Mouse (Mus musculus): ENCODE data around the gene Wfdc3.
A peak's percentile ranks its signal among the peaks of the same experiment; 100 is the strongest.
"Not testable (repeated sequence)": the region's sequence is repeated elsewhere in the genome, so short reads cannot be mapped to it uniquely, and the experiment has no call there.

Wfdc3 gene

GRCm38 (mm10) chr2:164737377-164738090 lies 8.2 kb downstream of the Wfdc3 start:
- DNase-seq (ENCODE audit: low spot score): no peak

- DNase-seq (ENCODE audit: low spot score): no peak
Observed at GRCm38 (mm10) chr2:164735446-164735845, 10.3 kb downstream of the Wfdc3 start.

- DNase-seq (ENCODE audit: low spot score): no peak
Observed at GRCm38 (mm10) chr2:164734839-164735238, 10.9 kb downstream of the Wfdc3 start.

GRCm38 (mm10) chr2:164733259-164733658 lies 12.5 kb downstream of the Wfdc3 start:
- no peak for DNase-seq (ENCODE audit: low spot score)

- no peak for DNase-seq (ENCODE audit: low spot score)
Observed at GRCm38 (mm10) chr2:164731719-164732118, 14.0 kb downstream of the Wfdc3 start.

GRCm38 (mm10) chr2:164725895-164726619 lies 19.7 kb downstream of the Wfdc3 start:
- DNase-seq (ENCODE audit: low spot score): peak; percentile 44

- DNase-seq (ENCODE audit: low spot score): no peak
Observed at GRCm38 (mm10) chr2:164723276-164723675, 22.5 kb downstream of the Wfdc3 start.

- not testable (repeated sequence) for DNase-seq (ENCODE audit: low spot score)
Observed at GRCm38 (mm10) chr2:164716194-164716786, 29.4 kb downstream of the Wfdc3 start.

- DNase-seq (ENCODE audit: low spot score): no peak
Observed at GRCm38 (mm10) chr2:164715005-164715404, 30.7 kb downstream of the Wfdc3 start, which contains the start of gene Spint5. Spint5 (plus strand) TSS chr2:164715305.

GRCm38 (mm10) chr2:164705991-164706390 lies 39.7 kb downstream of the Wfdc3 start:
- no peak for DNase-seq (ENCODE audit: low spot score)

- no peak for DNase-seq (ENCODE audit: low spot score)
Observed at GRCm38 (mm10) chr2:164705328-164705727, 40.4 kb downstream of the Wfdc3 start.

GRCm38 (mm10) chr2:164704235-164704634 lies 41.5 kb downstream of the Wfdc3 start:
- DNase-seq (ENCODE audit: low spot score): no peak

GRCm38 (mm10) chr2:164701761-164702160 lies 44.0 kb downstream of the Wfdc3 start:
- DNase-seq (ENCODE audit: low spot score): no peak

GRCm38 (mm10) chr2:164700959-164701358 lies 44.8 kb downstream of the Wfdc3 start:
- no peak for DNase-seq (ENCODE audit: low spot score)

- no peak for DNase-seq (ENCODE audit: low spot score)
Observed at GRCm38 (mm10) chr2:164698201-164698600, 47.5 kb downstream of the Wfdc3 start, which contains the start of gene Spint4. Spint4 (plus strand) TSS chr2:164698501.

- DNase-seq (ENCODE audit: low spot score): no peak
Observed at GRCm38 (mm10) chr2:164684807-164685206, 60.9 kb downstream of the Wfdc3 start, which contains the start of gene Wfdc13. Wfdc13 (plus strand) TSS chr2:164685107.
